Mouse (Mus musculus): ENCODE measurements around the gene Fcamr. TPM values are rescaled to one million over a fixed set of nuclear protein-coding genes. Genes with fewer than 3 reads are reported as not detected.

The Fcamr gene
- polyA plus RNA-seq, 1 experiment: 4.0 TPM

DNA sequence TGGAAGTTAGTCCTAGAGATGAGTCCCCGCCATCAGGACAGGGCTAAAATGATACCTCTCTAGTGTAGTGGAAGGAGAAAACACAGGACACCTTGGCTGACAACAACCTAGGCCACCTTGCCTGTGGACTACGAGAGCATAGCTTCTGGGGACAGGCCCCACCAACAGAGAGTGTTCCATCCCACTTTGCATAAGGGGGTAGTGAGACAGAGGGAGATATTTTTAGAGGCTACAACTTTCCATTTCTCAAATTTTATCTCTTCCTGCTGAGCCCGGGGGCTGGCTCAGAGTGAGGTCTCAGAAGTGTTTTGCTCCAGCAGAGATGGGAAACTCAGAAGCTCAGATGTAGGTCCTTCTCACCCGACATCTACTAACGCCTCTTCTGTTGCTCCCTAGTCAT is 49.7 kb downstream of the Fcamr start:
- H3K27me3 ChIP-seq (replicated peaks; ENCODE audit: control insufficient read depth, insufficient read depth, low read length): no peaks in the 10 kb centered on the region
- H3K4me1 ChIP-seq (ENCODE audit: control insufficient read depth, insufficient read depth, low read length): peaks cover 6% of the 10 kb centered on the region
- WGBS: 82% methylated on average over 5 of the region's 5 CpGs
- DNase-seq: no peak
- no peaks in the 10 kb centered on the region for H3K36me3 ChIP-seq (ENCODE audit: control insufficient read depth, insufficient read depth, low read length)
- H3K4me3 ChIP-seq (ENCODE audit: insufficient read depth, low read depth, low read length): no peak overlapping the region
- no peak overlapping the region for H3K27ac ChIP-seq (ENCODE audit: insufficient read depth, low read depth, low read length)
- TF ChIP-seq POLR2A (IDR thresholded peaks at IDR 0.05; ENCODE audit: low read depth, low read length) (no peak), CTCF (conservative IDR thresholded peaks at IDR 0.05; ENCODE audit: insufficient read depth, insufficient read length, low read depth, low read length) (no peak)

- H3K4me1 ChIP-seq (ENCODE audit: control insufficient read depth, insufficient read depth, low read length): peaks cover 10% of the 10 kb centered on the region
- H3K36me3 ChIP-seq (ENCODE audit: control insufficient read depth, insufficient read depth, low read length): no peaks in the 10 kb centered on the region
- WGBS: 85% methylated on average over 9 of the region's 9 CpGs
- no peak overlapping the region for H3K4me3 ChIP-seq (ENCODE audit: insufficient read depth, low read depth, low read length)
- no peak for DNase-seq
- TF ChIP-seq POLR2A (IDR thresholded peaks at IDR 0.05; ENCODE audit: low read depth, low read length): no peak
- TF ChIP-seq CTCF (conservative IDR thresholded peaks at IDR 0.05; ENCODE audit: insufficient read depth, insufficient read length, low read depth, low read length): no peak
- H3K27ac ChIP-seq (ENCODE audit: insufficient read depth, low read depth, low read length): peak overlapping the region; percentile 65
- H3K27me3 ChIP-seq (replicated peaks; ENCODE audit: control insufficient read depth, insufficient read depth, low read length): no peaks in the 10 kb centered on the region
These were observed 54.1 kb downstream of the Fcamr start for GRCm38 (mm10) chr1:130854819-130855218.

- no peak overlapping the region for H3K4me3 ChIP-seq (ENCODE audit: insufficient read depth, low read depth, low read length)
- no peaks in the 10 kb centered on the region for H3K27me3 ChIP-seq (replicated peaks; ENCODE audit: control insufficient read depth, insufficient read depth, low read length)
- no peaks in the 10 kb centered on the region for H3K36me3 ChIP-seq (ENCODE audit: control insufficient read depth, insufficient read depth, low read length)
- peak overlapping the region; percentile 71; the same call in 1 of the 2 replicates for H3K27ac ChIP-seq (ENCODE audit: insufficient read depth, low read depth, low read length)
- H3K4me1 ChIP-seq (ENCODE audit: control insufficient read depth, insufficient read depth, low read length): peaks cover 10% of the 10 kb centered on the region
- WGBS: 53% methylated on average over 2 of the region's 2 CpGs
- peak; percentile 56 for DNase-seq
- TF ChIP-seq CTCF (conservative IDR thresholded peaks at IDR 0.05; ENCODE audit: insufficient read depth, insufficient read length, low read depth, low read length) (no peak), POLR2A (IDR thresholded peaks at IDR 0.05; ENCODE audit: low read depth, low read length) (no peak)
These were observed 55.0 kb downstream of the Fcamr start for GRCm38 (mm10) chr1:130855723-130856122.

- H3K4me1 ChIP-seq (ENCODE audit: control insufficient read depth, insufficient read depth, low read length): peaks cover 10% of the 10 kb centered on the region
- 49% methylated on average over 4 of the region's 4 CpGs for WGBS
- TF ChIP-seq CTCF (conservative IDR thresholded peaks at IDR 0.05; ENCODE audit: insufficient read depth, insufficient read length, low read depth, low read length) (no peak), POLR2A (IDR thresholded peaks at IDR 0.05; ENCODE audit: low read depth, low read length) (no peak)
- no peaks in the 10 kb centered on the region for H3K36me3 ChIP-seq (ENCODE audit: control insufficient read depth, insufficient read depth, low read length)
- H3K4me3 ChIP-seq (ENCODE audit: insufficient read depth, low read depth, low read length): no peak overlapping the region
- no peak for DNase-seq
- H3K27me3 ChIP-seq (replicated peaks; ENCODE audit: control insufficient read depth, insufficient read depth, low read length): no peaks in the 10 kb centered on the region
- no peak overlapping the region for H3K27ac ChIP-seq (ENCODE audit: insufficient read depth, low read depth, low read length)
These were observed 56.8 kb downstream of the Fcamr start for GRCm38 (mm10) chr1:130857456-130857855.

DNA sequence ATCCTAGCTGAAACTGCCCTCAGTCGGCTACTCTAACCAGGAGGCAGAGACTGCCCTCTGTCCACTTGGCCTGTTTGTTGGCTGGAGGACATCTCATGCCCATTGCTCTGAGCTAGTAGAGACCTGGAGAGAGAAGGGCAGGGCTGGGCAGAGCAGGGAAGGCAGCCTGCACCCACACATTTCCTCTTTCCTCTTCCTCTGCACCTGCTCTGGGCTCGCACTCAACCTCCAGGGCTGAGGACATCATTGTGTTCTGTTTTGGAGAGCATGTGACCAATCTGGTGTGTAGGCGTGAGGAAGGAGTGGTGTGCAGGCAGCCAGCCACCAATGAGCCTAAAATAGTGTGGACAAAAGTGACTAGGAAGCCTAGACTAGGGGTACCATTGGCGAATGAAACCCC is 63.5 kb downstream of the Fcamr start:
- TF ChIP-seq POLR2A (IDR thresholded peaks at IDR 0.05; ENCODE audit: low read depth, low read length) (no peak), CTCF (conservative IDR thresholded peaks at IDR 0.05; ENCODE audit: insufficient read depth, insufficient read length, low read depth, low read length) (no peak)
- Histone ChIP-seq H3K36me3 (ENCODE audit: control insufficient read depth, insufficient read depth, low read length) (no peaks in the 10 kb centered on the region), H3K4me3 (ENCODE audit: insufficient read depth, low read depth, low read length) (no peak overlapping the region), H3K27me3 (replicated peaks; ENCODE audit: control insufficient read depth, insufficient read depth, low read length) (no peaks in the 10 kb centered on the region), H3K4me1 (ENCODE audit: control insufficient read depth, insufficient read depth, low read length) (no peaks in the 10 kb centered on the region), H3K27ac (ENCODE audit: insufficient read depth, low read depth, low read length) (no peak overlapping the region)
- no peak for DNase-seq
- WGBS: 77% methylated on average over 4 of the region's 4 CpGs

Other genes starting within 250 kb of the Fcamr start
- gene Zp3r, start 171.3 kb upstream of the Fcamr start, polyA plus RNA-seq (2012; rRNA removed): 0.10 TPM in 1 of 2 replicates, not detected in the other
- 0.08 and 0.19 TPM in 2 replicates for gene C4bp, start 139.3 kb upstream of the Fcamr start, polyA plus RNA-seq (2012; rRNA removed)
- not detected in 2 replicates for gene Gm29427, start 85.1 kb upstream of the Fcamr start, polyA plus RNA-seq (2012; rRNA removed)
- gene Yod1, start 83.6 kb upstream of the Fcamr start, polyA plus RNA-seq (2012; rRNA removed): 1.2 and 1.3 TPM in 2 replicates
- 7.8 and 9.2 TPM in 2 replicates for gene Pfkfb2, start 71.6 kb upstream of the Fcamr start, polyA plus RNA-seq (2012; rRNA removed)
- gene AA986860, start 68.9 kb upstream of the Fcamr start, polyA plus RNA-seq (2012; rRNA removed): 8.8 and 9.8 TPM in 2 replicates
- gene Pigr, start 25.8 kb downstream of the Fcamr start, polyA plus RNA-seq (2012; rRNA removed): 16.9 and 26.4 TPM in 2 replicates
- 5.3 and 16.2 TPM in 2 replicates for gene Fcmr, start 64.8 kb downstream of the Fcamr start, polyA plus RNA-seq (2012; rRNA removed)
- 0.06 TPM in 1 of 2 replicates, not detected in the other for gene Il24, start 86.6 kb downstream of the Fcamr start, polyA plus RNA-seq (2012; rRNA removed)
- not detected in 2 replicates for gene Il20, start 110.5 kb downstream of the Fcamr start, polyA plus RNA-seq (2012; rRNA removed)
- gene Il19, start 139.2 kb downstream of the Fcamr start, polyA plus RNA-seq (2012; rRNA removed): not detected in 2 replicates
- not detected in 2 replicates for gene Il10, start 218.9 kb downstream of the Fcamr start, polyA plus RNA-seq (2012; rRNA removed)